21 mouse cellular contexts compared by ENCODE assay signal in genomic region chr6:6575796-6576195, GRCm38 (mm10). TPM values are rescaled to one million over a fixed set of nuclear protein-coding genes. Genes with fewer than 3 reads are reported as not detected.
DNase-seq lines count a peak whose midpoint lies in the region; ATAC-seq and TF ChIP-seq lines count a peak whose summit lies in the region.
"Had no signal": no experiment of that assay in that cellular context is flagged by ENCODE, and none has a peak within 500 bp of the region (broad histone marks: within the 10 kb centered on the region; RNA-seq: fewer than 3 reads in every experiment).

No protein-coding gene starts in this region.

- peak overlapping the region; percentile 20; the same call in 1 of the 2 replicates for H3K4me2 ChIP-seq in forebrain, embryonic 13.5 days
- H3K4me2 ChIP-seq in forebrain, embryonic 11.5 days (ENCODE audit: low read depth, low read length, severe bottlenecking): no peak overlapping the region
- 0 out of 2 replicates have a peak overlapping the region, but pooled peaks have one; percentile 18 for H3K4me2 ChIP-seq in heart, postnatal 0 days (ENCODE audit: low read depth, low read length)
- H3K4me2 ChIP-seq: liver, embryonic 13.5 days; midbrain, embryonic 13.5 days; neural tube, embryonic 15.5 days had no signal

- H3K4me3 ChIP-seq in forebrain, embryonic 13.5 days: no peak overlapping the region
- no peak overlapping the region for H3K4me3 ChIP-seq in forebrain, embryonic 11.5 days (ENCODE audit: low read depth, low read length)
- no peak overlapping the region for H3K4me3 ChIP-seq in heart, postnatal 0 days (ENCODE audit: low read depth, low read length)
- H3K4me3 ChIP-seq: erythroblast, embryonic 14.5 days; limb, embryonic 13.5 days; liver, embryonic 13.5 days; midbrain, embryonic 13.5 days; neural tube, embryonic 15.5 days had no signal

- 82% methylated on average over 4 of the region's 4 CpGs for WGBS in forebrain, embryonic 13.5 days
- WGBS in forebrain, embryonic 11.5 days: 90% methylated on average over 4 of the region's 4 CpGs
- WGBS in heart, postnatal 0 days: 61% methylated on average over 4 of the region's 4 CpGs

- no peak overlapping the region for H3K9ac ChIP-seq in forebrain, embryonic 13.5 days
- no peak overlapping the region for H3K9ac ChIP-seq in forebrain, embryonic 11.5 days (ENCODE audit: low read length)
- H3K9ac ChIP-seq in heart, postnatal 0 days (replicated peaks; ENCODE audit: low read depth, low read length): no peak overlapping the region
- H3K9ac ChIP-seq: limb, embryonic 13.5 days; liver, embryonic 13.5 days; midbrain, embryonic 13.5 days; neural tube, embryonic 15.5 days had no signal

- H3K27me3 ChIP-seq in forebrain, embryonic 13.5 days: no peaks in the 10 kb centered on the region
- no peaks in the 10 kb centered on the region for H3K27me3 ChIP-seq in forebrain, embryonic 11.5 days (ENCODE audit: control insufficient read depth, insufficient read depth, low read length)
- H3K27me3 ChIP-seq in heart, postnatal 0 days (ENCODE audit: control insufficient read depth, insufficient read depth, low read length): no peaks in the 10 kb centered on the region
- H3K27me3 ChIP-seq: limb, embryonic 13.5 days; liver, embryonic 13.5 days; midbrain, embryonic 13.5 days; neural tube, embryonic 15.5 days had no signal

- TF ChIP-seq POLR2A in brain, embryonic 14.5 days (IDR thresholded peaks at IDR 0.05; ENCODE audit: borderline replicate concordance, extremely low read depth, insufficient read depth, insufficient read length, poor library complexity, severe bottlenecking): no peak

- H3K9me3 ChIP-seq in forebrain, embryonic 13.5 days (replicated peaks): no peaks in the 10 kb centered on the region
- no peaks in the 10 kb centered on the region for H3K9me3 ChIP-seq in forebrain, embryonic 11.5 days (ENCODE audit: control insufficient read depth, low read length)
- H3K9me3 ChIP-seq in heart, postnatal 0 days (replicated peaks; ENCODE audit: control insufficient read depth, low read length): no peaks in the 10 kb centered on the region
- H3K9me3 ChIP-seq: G1E; liver, embryonic 13.5 days; midbrain, embryonic 13.5 days; neural tube, embryonic 15.5 days had no signal

- ATAC-seq in forebrain, embryonic 13.5 days: no peak
- no peak for ATAC-seq in forebrain, embryonic 11.5 days (replicated peaks; ENCODE audit: low FRiP score)
- no peak for ATAC-seq in heart, postnatal 0 days (ENCODE audit: insufficient read depth, low read depth)
- no peak for ATAC-seq in frontal cortex, adult (ENCODE audit: low TSS enrichment)
- ATAC-seq: hindbrain, embryonic 16.5 days; intestine, embryonic 16.5 days; midbrain, embryonic 13.5 days had no signal

- H3K27ac ChIP-seq in forebrain, embryonic 13.5 days: no peak overlapping the region
- H3K27ac ChIP-seq in forebrain, embryonic 11.5 days (ENCODE audit: low read depth, low read length): no peak overlapping the region
- H3K27ac ChIP-seq in heart, postnatal 0 days (ENCODE audit: low read depth): no peak overlapping the region
- H3K27ac ChIP-seq: limb, embryonic 13.5 days; liver, embryonic 13.5 days; midbrain, embryonic 13.5 days; neural tube, embryonic 15.5 days had no signal

- no peak for DNase-seq in forebrain, embryonic 11.5 days (ENCODE audit: low spot score)
- DNase-seq in heart, postnatal 0 days (ENCODE audit: low spot score): peak; percentile 18
- DNase-seq in heart, postnatal 4 days: no peak
- peak; percentile 28 for DNase-seq in brain, embryonic 14.5 days (ENCODE audit: low read depth)
- DNase-seq in lung, postnatal 10 days: peak; percentile 57
- DNase-seq in cerebellum, adult 11-12 months: no peak
- DNase-seq: adrenal gland, postnatal 25 days; cerebellum, adult 2 months; liver, embryonic 13.5 days; right cerebral cortex, postnatal 14 days; spleen, adult 18-20 months; thymus, adult 2 months had no signal

- peaks cover 7% of the 10 kb centered on the region; the same call in 1 of the 2 replicates for H3K36me3 ChIP-seq in forebrain, embryonic 13.5 days (ENCODE audit: poor library complexity, severe bottlenecking)
- H3K36me3 ChIP-seq in forebrain, embryonic 11.5 days (ENCODE audit: control insufficient read depth, insufficient read depth, low read length): no peaks in the 10 kb centered on the region; the same call in 1 of the 2 replicates
- no peaks in the 10 kb centered on the region for H3K36me3 ChIP-seq in heart, postnatal 0 days (replicated peaks; ENCODE audit: control insufficient read depth, insufficient read depth, low read length)
- H3K36me3 ChIP-seq: neural tube, embryonic 15.5 days had no signal

- no peak for TF ChIP-seq CTCF in heart, postnatal 0 days (IDR thresholded peaks at IDR 0.05; ENCODE audit: low read depth)
- no peak for TF ChIP-seq CTCF in brain, embryonic 14.5 days (IDR thresholded peaks at IDR 0.05; ENCODE audit: borderline replicate concordance, extremely low read depth, insufficient read depth, insufficient read length)

- peaks cover 34% of the 10 kb centered on the region for H3K4me1 ChIP-seq in forebrain, embryonic 13.5 days
- no peaks in the 10 kb centered on the region for H3K4me1 ChIP-seq in forebrain, embryonic 11.5 days (replicated peaks; ENCODE audit: control insufficient read depth, insufficient read depth, low read length)
- peaks cover 27% of the 10 kb centered on the region for H3K4me1 ChIP-seq in heart, postnatal 0 days (ENCODE audit: control insufficient read depth, insufficient read depth)

- no peak for TF ChIP-seq EP300 in heart, postnatal 0 days (IDR thresholded peaks at IDR 0.05; ENCODE audit: low read depth)

RNA-seq across cellular contexts. Expression of gene Sem1, which starts 2.7 kb away (rescaled TPM):
- polyA plus RNA-seq in forebrain, embryonic 13.5 days (2015; fragmentation: Nextera tagmentation; extraction: Ambion mirVana): 265 and 298 TPM in 2 replicates
- polyA plus RNA-seq in forebrain, embryonic 11.5 days (2014; fragmentation: Nextera tagmentation; extraction: Ambion mirVana): 241 and 263 TPM in 2 replicates
- total RNA-seq in heart, postnatal 0 days (2014; rRNA removed; ENCODE audit: low replicate concordance): 81.7 and 84.3 TPM in 2 replicates
- 272 and 277 TPM in 2 replicates for polyA plus RNA-seq in heart, postnatal 0 days (2015; fragmentation: Nextera tagmentation; extraction: Ambion mirVana)
- total RNA-seq in heart, postnatal 4 days (2021): 100 to 1,000 TPM; 105 to 109 TPM
- polyA plus RNA-seq in brain, embryonic 14.5 days (2012; rRNA removed): 72.6 and 91.5 TPM in 2 replicates

Comparison
In these comparisons a context has a peak if more than half of its experiments do, and no peak if none do; other contexts are left out.
1. DNase-seq: peak in heart, postnatal 0 days (single experiment), brain, embryonic 14.5 days (single experiment) and lung, postnatal 10 days (single experiment); none in forebrain, embryonic 11.5 days (single experiment), heart, postnatal 4 days (single experiment) and cerebellum, adult 11-12 months (single experiment).